Mouse (Mus musculus): ENCODE data around the gene Tgfb1i1. TPM values are rescaled to one million over a fixed set of nuclear protein-coding genes. Genes with fewer than 3 reads are reported as not detected.
A peak's percentile ranks its signal among the peaks of the same experiment; 100 is the strongest.

Tgfb1i1 gene
- polyA plus RNA-seq (2015; fragmentation: Nextera tagmentation; extraction: Ambion mirVana), result 12.7 and 13.9 TPM in 2 replicates

GRCm38 (mm10) chr7:128246496-128247391, at the start of gene Tgfb1i1:
Gene Tgfb1i1, plus strand, starts transcription at chr7:128246812.
- DNase-seq (ENCODE audit: low spot score), result peak; percentile 10

- no peak for DNase-seq (ENCODE audit: low spot score)
Observed at GRCm38 (mm10) chr7:128201607-128202006, 45.0 kb upstream of the Tgfb1i1 start.

DNA sequence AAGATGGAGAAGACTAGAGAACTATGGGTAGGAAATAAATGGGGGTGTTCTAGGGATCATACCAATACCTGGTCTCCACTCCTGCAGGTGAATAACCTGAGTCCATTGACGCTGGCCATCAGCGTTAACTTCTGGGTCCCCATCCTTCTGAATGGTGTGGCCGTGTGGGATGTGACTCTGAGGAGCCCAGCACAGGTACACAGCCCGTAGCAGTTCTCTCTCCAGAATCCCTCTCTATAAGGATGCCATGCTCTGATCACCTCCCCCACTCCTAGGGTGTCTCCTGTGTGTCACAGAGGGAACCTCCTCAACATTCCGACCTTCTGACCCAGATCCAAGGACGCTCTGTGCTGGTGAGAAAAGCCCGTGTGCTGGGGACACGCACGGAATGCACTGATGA, 43.5 kb upstream of the Tgfb1i1 start:
- no peak for DNase-seq (ENCODE audit: low spot score)

DNA sequence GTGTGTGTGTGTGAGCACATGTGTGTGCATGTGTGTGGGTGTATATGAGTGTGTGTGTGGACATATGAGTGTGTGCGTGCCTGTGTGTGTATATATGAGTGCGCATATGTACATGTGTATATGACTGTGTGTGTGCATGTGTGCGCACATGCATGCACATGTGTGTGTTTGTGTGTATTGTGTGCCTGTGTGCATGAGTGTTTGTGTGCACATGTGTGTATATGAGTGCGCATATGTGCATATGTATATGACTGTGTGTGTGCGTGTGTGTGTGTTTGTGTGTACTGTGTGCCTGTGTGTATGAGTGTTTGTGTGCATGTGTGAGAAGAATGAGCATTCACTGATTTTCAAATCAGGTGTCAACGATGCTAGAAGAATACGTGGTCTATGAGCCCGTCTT, 42.4 kb upstream of the Tgfb1i1 start:
- no peak for DNase-seq (ENCODE audit: low spot score)

DNA sequence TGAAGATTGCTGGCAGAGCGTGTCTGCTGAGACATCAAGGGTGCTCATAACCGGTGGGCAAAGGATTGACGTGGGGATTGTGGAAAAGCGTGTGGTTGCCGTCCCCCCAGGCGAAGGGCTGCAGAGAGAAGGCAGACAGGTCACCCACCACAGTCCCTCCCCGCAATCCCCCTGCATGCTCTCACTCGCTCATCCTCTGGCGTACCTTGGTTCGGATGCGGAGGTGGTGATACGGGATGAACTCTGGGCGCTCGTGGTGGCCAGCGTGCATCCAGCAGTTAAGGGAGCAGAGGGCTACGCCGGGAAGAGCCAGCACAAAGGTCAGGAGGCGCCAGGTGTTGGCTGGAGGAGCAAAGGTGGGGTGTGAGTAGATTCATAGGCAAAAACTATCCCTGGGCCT, 40.9 kb upstream of the Tgfb1i1 start:
- no peak for DNase-seq (ENCODE audit: low spot score)

- DNase-seq (ENCODE audit: low spot score), result no peak
Observed at GRCm38 (mm10) chr7:128206152-128206551, 40.5 kb upstream of the Tgfb1i1 start, which contains the start of gene Cox6a2. Gene Cox6a2, minus strand, starts transcription at chr7:128206387.

GRCm38 (mm10) chr7:128208187-128208586, 38.4 kb upstream of the Tgfb1i1 start:
- peak; percentile 76 for DNase-seq (ENCODE audit: low spot score)

DNA sequence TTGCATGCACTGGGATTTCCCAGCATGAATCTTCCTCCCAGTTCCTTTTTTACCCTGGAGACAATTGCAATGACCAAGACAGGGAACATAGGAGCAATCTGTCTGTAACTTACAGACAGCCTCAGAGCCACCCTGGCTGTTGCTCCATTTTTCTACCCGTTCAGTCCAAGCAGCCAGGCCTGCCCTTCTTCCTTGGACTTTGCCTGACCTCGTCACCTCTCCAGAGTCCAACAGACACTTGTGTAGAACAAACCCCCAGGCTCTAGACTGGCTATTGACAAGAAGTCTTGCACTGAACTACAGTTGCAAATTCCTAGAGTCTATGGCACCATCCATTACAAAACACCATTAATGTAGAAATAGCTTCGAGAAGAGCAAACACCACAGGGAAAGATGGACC, 36.8 kb upstream of the Tgfb1i1 start:
- no peak for DNase-seq (ENCODE audit: low spot score)

DNA sequence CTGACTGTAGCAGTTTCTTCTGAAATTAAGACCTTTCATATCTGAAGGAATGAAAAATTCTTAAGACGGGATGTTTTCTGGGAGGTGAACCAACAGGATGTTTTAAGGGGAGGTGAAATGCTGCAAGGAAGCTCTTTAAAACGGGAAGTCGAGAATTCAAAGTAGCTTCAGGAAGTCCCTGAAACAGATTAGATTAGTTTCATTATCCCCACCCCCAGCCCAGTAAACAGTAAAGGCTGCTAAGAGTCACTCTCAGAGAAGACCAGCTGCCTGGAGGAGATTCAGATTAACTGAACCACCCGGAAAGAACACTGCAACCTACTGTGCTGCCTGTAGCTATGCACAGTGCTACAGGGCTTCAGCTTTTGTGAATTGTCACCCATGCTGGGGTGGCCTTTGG, 26.7 kb upstream of the Tgfb1i1 start:
- no peak for DNase-seq (ENCODE audit: low spot score)

GRCm38 (mm10) chr7:128220936-128221335, 25.7 kb upstream of the Tgfb1i1 start:
- DNase-seq (ENCODE audit: low spot score), result no peak

DNA sequence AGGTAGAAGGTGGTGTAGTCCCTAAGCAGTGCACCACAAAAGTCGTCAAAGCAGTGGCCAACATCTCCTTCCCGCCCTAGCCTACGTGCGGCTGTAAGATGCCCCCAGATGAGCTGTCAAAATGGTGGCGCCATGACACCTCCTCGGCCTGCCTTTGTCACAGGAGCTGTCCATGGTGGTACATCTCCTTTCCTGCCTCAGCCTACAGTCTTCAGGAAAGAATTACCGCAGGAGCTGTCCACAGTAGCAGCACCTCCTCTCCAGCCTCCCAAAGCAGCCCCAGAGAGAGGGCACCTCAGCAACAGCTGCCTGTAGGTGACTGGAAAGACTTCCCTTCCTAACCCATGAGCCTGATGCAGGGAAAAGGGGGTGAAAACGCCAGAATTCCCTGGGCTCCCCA, 14.9 kb upstream of the Tgfb1i1 start:
- peak; percentile 25 for DNase-seq (ENCODE audit: low spot score)

DNA sequence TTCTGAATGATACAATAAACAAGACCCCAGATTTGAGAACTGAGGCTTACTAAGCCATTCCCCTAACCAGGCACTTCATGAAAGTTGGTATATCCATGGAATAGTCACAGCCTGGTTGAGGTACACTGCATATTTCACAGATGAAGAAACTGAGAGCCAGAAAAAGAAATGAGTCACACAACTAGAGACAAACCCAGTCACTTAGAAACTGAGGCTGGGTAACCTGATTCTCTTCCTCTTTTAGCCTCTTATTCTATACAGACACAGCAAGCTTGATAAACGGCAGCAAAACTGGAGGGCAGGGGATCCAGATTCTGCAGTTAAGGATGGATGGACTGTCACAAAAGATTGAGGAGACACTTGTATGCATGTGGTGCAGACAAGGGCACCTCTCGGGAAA, 11.8 kb upstream of the Tgfb1i1 start:
- DNase-seq (ENCODE audit: low spot score), result no peak

DNA sequence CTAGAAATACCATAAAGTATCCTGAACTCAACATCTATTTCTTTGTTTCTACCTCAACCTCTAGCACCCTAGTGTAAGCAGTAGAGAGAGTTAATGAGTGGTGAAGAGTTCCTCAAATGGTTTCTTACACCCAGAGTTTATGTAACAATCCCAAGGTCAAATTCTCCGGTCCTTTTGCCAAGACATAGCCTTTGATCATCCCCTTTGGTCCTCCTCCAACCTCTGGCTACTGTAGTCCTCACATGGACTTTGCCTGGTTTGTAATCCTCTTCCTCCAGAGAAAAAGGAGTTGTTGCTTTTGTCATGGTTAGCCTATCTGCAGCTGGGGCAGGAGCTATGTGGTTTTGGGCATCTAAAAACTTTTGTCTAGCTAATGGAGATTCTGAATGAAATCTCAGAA, 11.1 kb upstream of the Tgfb1i1 start:
- no peak for DNase-seq (ENCODE audit: low spot score)

- DNase-seq (ENCODE audit: low spot score), result no peak
Observed at GRCm38 (mm10) chr7:128236426-128236825, 10.2 kb upstream of the Tgfb1i1 start.

GRCm38 (mm10) chr7:128236856-128237592, 9.6 kb upstream of the Tgfb1i1 start, which contains the start of gene Armc5:
Gene Armc5, plus strand, starts transcription at chr7:128237342.
- DNase-seq (ENCODE audit: low spot score), result peak; percentile 73

GRCm38 (mm10) chr7:128237593-128237926, 9.1 kb upstream of the Tgfb1i1 start:
- DNase-seq (ENCODE audit: low spot score), result no peak

DNA sequence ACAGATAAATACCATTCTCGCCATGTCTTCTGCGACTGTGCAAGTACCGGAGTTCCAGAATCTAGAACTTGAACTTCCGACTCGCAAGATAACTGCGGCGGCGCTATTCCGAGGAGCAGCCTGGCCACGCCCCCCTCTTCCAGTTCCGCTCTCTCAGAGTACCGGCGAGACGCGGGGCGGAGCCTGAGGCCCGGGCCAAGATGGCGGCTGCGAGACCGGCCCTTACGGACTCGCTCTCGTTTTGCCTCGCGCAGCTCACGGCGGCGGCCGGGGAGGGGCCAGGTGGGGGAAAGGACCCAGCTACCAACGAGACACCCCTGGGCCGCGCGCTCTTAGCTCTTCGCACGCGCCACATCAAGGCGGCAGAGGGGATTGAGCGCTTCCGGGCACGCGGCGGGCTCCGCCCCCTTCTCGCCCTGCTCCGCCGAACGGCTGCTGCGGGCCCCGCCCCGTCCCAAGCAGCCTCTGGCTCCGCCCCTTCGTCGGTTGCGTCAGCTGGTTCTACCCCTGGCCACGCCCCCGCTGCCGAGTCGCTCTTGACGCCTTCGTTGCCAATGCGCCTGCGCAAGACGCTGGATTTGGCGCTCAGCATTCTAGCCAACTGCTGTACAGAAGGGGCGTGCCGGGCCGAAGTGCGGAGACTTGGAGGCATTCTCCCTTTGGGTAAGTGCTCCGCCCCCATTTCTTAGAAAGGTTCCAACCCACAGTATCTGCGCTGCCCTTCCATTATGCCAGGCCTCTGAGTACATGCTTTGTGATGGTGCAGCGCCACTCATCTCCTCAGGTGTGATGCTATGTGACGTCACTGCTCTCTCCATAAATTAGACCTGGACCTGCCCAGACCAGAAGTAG, 8.5 kb upstream of the Tgfb1i1 start, which contains the start of gene 9130023H24Rik:
Gene 9130023H24Rik, minus strand, starts transcription at position 105 of the 852 bp plus-strand sequence.
- peak; percentile 100 for DNase-seq (ENCODE audit: low spot score)

GRCm38 (mm10) chr7:128238991-128239390, 7.6 kb upstream of the Tgfb1i1 start:
- DNase-seq (ENCODE audit: low spot score), result peak; percentile 59

- no peak for DNase-seq (ENCODE audit: low spot score)
Observed at GRCm38 (mm10) chr7:128240131-128240784, 6.4 kb upstream of the Tgfb1i1 start.

GRCm38 (mm10) chr7:128242331-128242730, 4.3 kb upstream of the Tgfb1i1 start:
- no peak for DNase-seq (ENCODE audit: low spot score)

DNA sequence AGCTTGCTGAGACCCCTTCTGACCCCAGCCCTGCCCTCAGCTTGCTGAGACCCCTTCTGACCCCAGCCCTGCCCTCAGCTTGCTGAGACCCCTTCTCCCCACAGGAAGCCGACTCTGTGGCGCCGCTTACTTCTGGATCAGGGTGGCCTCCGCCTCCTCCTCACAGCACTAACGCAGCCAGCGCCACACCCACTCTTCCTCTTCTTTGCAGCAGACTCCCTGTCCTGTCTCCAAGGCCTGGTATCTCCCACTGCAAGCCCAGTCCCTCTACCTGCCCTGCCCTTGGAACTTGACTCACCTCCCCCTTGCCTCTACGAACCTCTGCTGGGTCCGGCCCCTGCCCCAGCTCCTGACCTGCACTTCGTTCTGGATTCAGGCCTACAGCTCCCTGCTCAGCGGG, 2.7 kb upstream of the Tgfb1i1 start:
- no peak for DNase-seq (ENCODE audit: low spot score)

All from thymus, postnatal 0 days (tissue).